Mouse (Mus musculus): ENCODE measurements around the gene Gipc2.

- TF ChIP-seq POLR2A (IDR thresholded peaks at IDR 0.05; ENCODE audit: extremely low read depth, insufficient read depth, low read length) (no peak), CTCF (IDR thresholded peaks at IDR 0.05; ENCODE audit: extremely low read depth, insufficient read depth, low read length) (no peak)
These were observed 104.9 kb downstream of the Gipc2 start for GRCm38 (mm10) chr3:152061145-152061544.
